Mouse (Mus musculus): ENCODE measurements around the gene Fubp1. TPM values are rescaled to one million over a fixed set of nuclear protein-coding genes. Genes with fewer than 3 reads are reported as not detected.

Fubp1 gene
- 234 and 249 TPM in 2 replicates for polyA plus RNA-seq (2015; fragmentation: Nextera tagmentation; extraction: Ambion mirVana)

- DNase-seq (ENCODE audit: low spot score), result peak; percentile 99
Measured at GRCm38 (mm10) chr3:152209967-152210634, at the start of gene Fubp1, which contains the start of gene Dnajb4. Gene Fubp1 (plus strand): TSS chr3:152210422. Gene Dnajb4 (minus strand): TSS chr3:152210302.

GRCm38 (mm10) chr3:152160607-152161006 lies 49.6 kb upstream of the Fubp1 start:
- peak; percentile 38 for DNase-seq (ENCODE audit: low spot score)

DNA sequence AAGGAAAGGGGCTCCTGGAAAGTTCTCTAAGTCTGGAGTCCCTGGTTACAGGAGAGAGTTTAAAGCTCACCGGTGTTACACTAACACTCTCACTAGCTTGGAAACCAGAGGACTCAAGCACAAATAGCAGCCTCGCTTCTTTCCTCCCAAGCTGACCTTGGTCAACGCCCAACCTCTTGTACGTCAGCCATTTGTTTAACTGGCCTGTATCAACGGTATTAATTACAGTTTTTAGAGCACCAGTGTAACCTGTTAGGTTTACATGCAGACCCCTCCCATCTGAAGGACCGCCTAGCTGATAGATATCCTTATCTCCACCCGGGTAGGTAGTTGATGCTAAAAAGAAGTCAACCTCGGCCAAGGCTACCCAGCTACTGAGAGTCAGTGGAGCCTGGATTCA lies 46.9 kb upstream of the Fubp1 start:
- DNase-seq (ENCODE audit: low spot score), result no peak

- no peak for DNase-seq (ENCODE audit: low spot score)
Measured at GRCm38 (mm10) chr3:152165014-152165350, 45.2 kb upstream of the Fubp1 start.

DNA sequence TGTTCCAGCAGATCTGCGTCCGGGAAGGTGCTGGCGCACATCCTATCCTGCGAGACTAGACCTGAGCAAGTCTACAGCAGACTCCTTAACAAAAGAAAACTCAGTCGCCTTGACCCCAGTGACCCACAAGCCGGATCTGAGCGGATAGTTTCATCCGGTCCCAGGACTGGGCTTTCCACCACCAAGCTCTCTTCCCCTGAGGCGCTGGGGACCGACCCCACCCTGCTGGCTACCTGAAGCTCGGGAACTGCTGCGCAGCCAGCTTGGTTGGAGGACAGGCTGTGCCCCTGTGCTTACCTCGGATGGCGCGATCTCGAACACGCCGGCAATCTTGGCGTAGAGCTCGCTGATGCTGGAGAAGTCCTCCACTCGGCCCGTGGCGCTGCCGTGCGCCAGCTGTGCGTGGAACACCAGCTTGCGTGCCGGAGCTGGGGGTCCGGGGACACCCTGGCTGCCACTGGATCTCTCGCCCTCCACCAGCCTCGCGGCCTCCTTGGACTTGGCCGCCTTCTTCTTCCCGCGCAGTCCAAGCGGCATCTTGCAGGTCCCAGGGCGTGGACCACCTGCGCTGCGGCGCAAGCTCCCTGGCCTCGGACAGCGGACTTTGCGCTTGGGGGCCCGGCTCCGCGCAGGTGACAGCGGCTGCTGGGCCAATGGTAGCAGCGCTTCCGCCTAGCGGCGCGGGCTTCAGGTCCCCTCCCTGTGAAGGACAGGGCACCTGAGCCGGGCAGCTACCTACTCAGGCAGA lies 44.7 kb upstream of the Fubp1 start:
- peak; percentile 17 for DNase-seq (ENCODE audit: low spot score)

GRCm38 (mm10) chr3:152166099-152166423 lies 44.2 kb upstream of the Fubp1 start, which contains the start of gene Gipc2:
Gene Gipc2 (minus strand): TSS chr3:152166230.
- no peak for DNase-seq (ENCODE audit: low spot score)

DNA sequence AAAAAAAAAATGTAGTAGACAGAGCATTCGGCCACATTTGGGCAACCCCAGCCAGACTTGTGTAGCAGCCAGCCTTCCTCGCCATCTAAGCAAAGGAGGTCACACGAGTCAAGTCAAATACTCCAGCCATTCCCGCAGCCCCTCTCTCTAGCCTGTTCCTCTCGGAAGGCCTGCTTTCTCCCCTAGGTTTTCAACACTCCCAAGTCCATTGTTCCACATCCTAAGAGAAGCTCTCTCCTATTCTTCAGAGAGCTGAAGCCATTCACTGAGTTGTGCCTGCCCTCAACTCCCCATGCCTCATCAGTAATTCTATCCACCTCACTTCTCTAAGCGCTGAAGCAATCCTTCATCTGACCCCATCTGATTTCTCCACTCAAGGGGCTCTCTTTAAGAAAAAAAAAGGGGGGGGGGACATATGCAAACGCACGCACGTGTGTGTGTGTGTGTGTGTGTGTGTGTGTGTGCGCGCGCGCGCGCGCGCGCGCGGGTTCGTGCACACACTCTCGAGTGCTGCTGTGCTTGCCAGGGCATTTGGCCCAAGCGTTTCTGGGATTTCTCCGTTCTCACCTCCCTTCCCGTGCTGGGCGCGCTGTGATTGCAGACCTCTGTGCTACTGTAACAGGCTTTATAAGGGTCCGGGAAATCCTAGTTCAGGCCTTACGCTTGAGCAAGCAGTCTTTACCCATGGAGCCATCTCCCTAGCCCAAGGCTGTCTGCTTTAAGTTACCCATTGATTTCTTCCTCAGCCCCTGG lies 43.3 kb upstream of the Fubp1 start:
- DNase-seq (ENCODE audit: low spot score), result no peak

- DNase-seq (ENCODE audit: low spot score), result no peak
Measured at GRCm38 (mm10) chr3:152168007-152168406, 42.2 kb upstream of the Fubp1 start.

GRCm38 (mm10) chr3:152170407-152170806 lies 39.8 kb upstream of the Fubp1 start:
- no peak for DNase-seq (ENCODE audit: low spot score)

GRCm38 (mm10) chr3:152171236-152171635 lies 39.0 kb upstream of the Fubp1 start:
- DNase-seq (ENCODE audit: low spot score), result no peak

- no peak for DNase-seq (ENCODE audit: low spot score)
Measured at GRCm38 (mm10) chr3:152171862-152172261, 38.4 kb upstream of the Fubp1 start.

- no peak for DNase-seq (ENCODE audit: low spot score)
Measured at GRCm38 (mm10) chr3:152172322-152172935, 37.8 kb upstream of the Fubp1 start.

GRCm38 (mm10) chr3:152178816-152179215 lies 31.4 kb upstream of the Fubp1 start:
- no peak for DNase-seq (ENCODE audit: low spot score)

- DNase-seq (ENCODE audit: low spot score), result no peak
Measured at GRCm38 (mm10) chr3:152179285-152179684, 30.9 kb upstream of the Fubp1 start.

- DNase-seq (ENCODE audit: low spot score), result no peak
Measured at GRCm38 (mm10) chr3:152180624-152181023, 29.6 kb upstream of the Fubp1 start.

DNA sequence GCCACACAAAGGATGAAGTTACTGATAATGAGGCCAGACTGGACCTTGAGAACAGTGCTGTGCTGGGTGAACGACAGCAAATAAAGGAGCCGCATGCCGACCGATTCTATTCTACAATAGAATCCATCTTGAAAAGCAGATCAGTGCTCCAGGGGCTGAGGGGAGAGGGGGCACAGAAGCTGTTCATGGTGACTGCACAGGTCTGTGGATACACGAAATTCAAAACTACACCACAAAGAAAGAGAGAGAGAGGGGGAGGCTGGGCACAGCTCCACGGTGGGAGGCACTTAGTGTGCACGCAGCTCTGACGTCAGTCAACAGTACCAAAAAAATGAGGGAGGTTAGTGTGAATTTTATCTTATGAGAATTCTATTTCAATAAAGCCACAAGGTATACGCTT lies 26.7 kb upstream of the Fubp1 start:
- no peak for DNase-seq (ENCODE audit: low spot score)

- DNase-seq (ENCODE audit: low spot score), result no peak
Measured at GRCm38 (mm10) chr3:152186106-152186505, 24.1 kb upstream of the Fubp1 start.

DNA sequence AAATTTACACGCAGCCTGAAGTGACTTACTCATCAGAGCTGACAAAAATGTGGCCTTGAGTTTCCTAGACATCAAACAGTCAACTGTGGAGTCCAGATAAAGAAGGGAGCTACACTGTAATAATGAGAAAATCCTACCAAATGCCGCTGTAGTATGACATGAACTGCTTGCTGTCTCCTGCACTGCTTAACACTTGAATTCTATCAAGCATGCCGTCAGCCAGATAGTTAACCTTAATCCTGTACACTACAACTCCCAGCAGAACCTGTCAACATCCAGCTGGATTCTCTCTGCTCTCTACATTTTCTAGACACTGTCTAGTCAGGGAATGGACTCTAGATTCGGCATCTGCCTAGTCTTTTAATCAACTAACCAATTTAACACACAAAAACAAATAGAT lies 20.9 kb upstream of the Fubp1 start:
- DNase-seq (ENCODE audit: low spot score), result no peak

- no peak for DNase-seq (ENCODE audit: low spot score)
Measured at GRCm38 (mm10) chr3:152190679-152191477, 19.3 kb upstream of the Fubp1 start.

DNA sequence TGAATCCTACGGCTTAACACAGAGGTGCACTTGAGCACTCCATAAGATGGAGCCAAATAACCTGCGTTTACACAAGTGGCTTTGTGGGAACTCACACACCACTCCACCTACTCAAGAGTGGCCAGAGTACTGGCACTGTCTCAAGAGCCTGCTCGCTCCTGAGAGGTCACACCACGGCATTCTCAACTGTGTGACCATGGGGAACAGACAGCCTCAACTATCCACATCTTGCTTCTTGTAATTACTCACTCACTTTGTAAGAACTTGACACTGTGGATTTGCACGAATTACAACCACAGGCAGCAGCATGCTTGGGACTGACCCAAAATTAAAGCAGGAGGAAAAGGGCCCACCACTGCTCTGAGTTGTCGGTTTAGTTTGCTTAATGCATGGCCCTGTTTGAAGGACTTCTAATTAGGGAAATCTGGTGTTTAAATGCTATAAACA lies 18.4 kb upstream of the Fubp1 start:
- DNase-seq (ENCODE audit: low spot score), result peak; percentile 45

All from thymus, postnatal 0 days (tissue).